Mouse (Mus musculus): ENCODE results near the gene Aplp2. TPM values are rescaled to one million over a fixed set of nuclear protein-coding genes. Genes with fewer than 3 reads are reported as not detected.

The Aplp2 gene
- polyA plus RNA-seq, 1 experiment from 2014 or later = 385 TPM

GRCm38 (mm10) chr9:31252182-31252799, 40.7 kb upstream of the Aplp2 start:
- H3K36me3 ChIP-seq (ENCODE audit: control insufficient read depth, insufficient read depth, low read length) = no peaks in the 10 kb centered on the region
- ATAC-seq (ENCODE audit: insufficient number of reproducible peaks, insufficient read depth, low FRiP score, low read depth) = no peak

GRCm38 (mm10) chr9:31247447-31248220, 36.0 kb upstream of the Aplp2 start:
- no peak for ATAC-seq (ENCODE audit: insufficient number of reproducible peaks, insufficient read depth, low FRiP score, low read depth)
- WGBS = 82% methylated on average over 8 of the region's 8 CpGs
- no peak overlapping the region for H3K4me2 ChIP-seq (ENCODE audit: low read length)
- no peaks in the 10 kb centered on the region for H3K9me3 ChIP-seq (ENCODE audit: control insufficient read depth, low read length)
- H3K4me1 ChIP-seq (ENCODE audit: control insufficient read depth in 2 of 2, insufficient read depth in 2 of 2, low read length in 2 of 2) = peaks cover 0 to 2% of the 10 kb centered on the region in 2 experiments; a peak in 1 of 4 replicates
- H3K4me3 ChIP-seq (ENCODE audit: control insufficient read depth in 1 of 2, insufficient read depth in 1 of 2, low read depth in 1 of 2, low read length in 2 of 2) = no peak overlapping the region
- no peaks in the 10 kb centered on the region for H3K27me3 ChIP-seq (ENCODE audit: control insufficient read depth, insufficient read depth, low read length)
- no peak overlapping the region for H3K27ac ChIP-seq (replicated peaks in 1 of 2; ENCODE audit: control insufficient read depth in 1 of 2, insufficient read depth in 1 of 2, low read depth in 2 of 2, low read length in 2 of 2)
- no peak overlapping the region for H3K9ac ChIP-seq (ENCODE audit: low read length)
- no peaks in the 10 kb centered on the region for H3K36me3 ChIP-seq (ENCODE audit: control insufficient read depth, insufficient read depth, low read length)

More at GRCm38 (mm10) chr9:31252182-31252799, 40.7 kb upstream of the Aplp2 start:
- WGBS = 66% methylated on average over 10 of the region's 10 CpGs
- Histone ChIP-seq H3K4me2 (ENCODE audit: low read length) (no peak overlapping the region), H3K9ac (ENCODE audit: low read length) (no peak overlapping the region), H3K4me1 (ENCODE audit: control insufficient read depth in 2 of 2, insufficient read depth in 2 of 2, low read length in 2 of 2) (peaks cover 6 to 7% of the 10 kb centered on the region in 2 experiments; a peak in 2 of 4 replicates), H3K9me3 (ENCODE audit: control insufficient read depth, low read length) (no peaks in the 10 kb centered on the region), H3K27ac (replicated peaks in 1 of 2; ENCODE audit: control insufficient read depth in 1 of 2, insufficient read depth in 1 of 2, low read depth in 2 of 2, low read length in 2 of 2) (peak overlapping the region in 1 of 2 experiments; percentile 7; a peak in 1 of 4 replicates), H3K27me3 (ENCODE audit: control insufficient read depth, insufficient read depth, low read length) (no peaks in the 10 kb centered on the region), H3K4me3 (ENCODE audit: control insufficient read depth in 1 of 2, insufficient read depth in 1 of 2, low read depth in 1 of 2, low read length in 2 of 2) (no peak overlapping the region)

GRCm38 (mm10) chr9:31246421-31246820, 34.8 kb upstream of the Aplp2 start:
- Histone ChIP-seq H3K4me3 (ENCODE audit: control insufficient read depth in 1 of 2, insufficient read depth in 1 of 2, low read depth in 1 of 2, low read length in 2 of 2) (no peak overlapping the region), H3K4me1 (ENCODE audit: control insufficient read depth in 2 of 2, insufficient read depth in 2 of 2, low read length in 2 of 2) (peaks cover 0 to 2% of the 10 kb centered on the region in 2 experiments; a peak in 1 of 4 replicates), H3K27me3 (ENCODE audit: control insufficient read depth, insufficient read depth, low read length) (no peaks in the 10 kb centered on the region), H3K27ac (replicated peaks in 1 of 2; ENCODE audit: control insufficient read depth in 1 of 2, insufficient read depth in 1 of 2, low read depth in 2 of 2, low read length in 2 of 2) (no peak overlapping the region), H3K36me3 (ENCODE audit: control insufficient read depth, insufficient read depth, low read length) (no peaks in the 10 kb centered on the region), H3K4me2 (ENCODE audit: low read length) (no peak overlapping the region), H3K9ac (ENCODE audit: low read length) (no peak overlapping the region), H3K9me3 (ENCODE audit: control insufficient read depth, low read length) (no peaks in the 10 kb centered on the region)
- no peak for ATAC-seq (ENCODE audit: insufficient number of reproducible peaks, insufficient read depth, low FRiP score, low read depth)
- 55% methylated on average over 6 of the region's 6 CpGs for WGBS

GRCm38 (mm10) chr9:31245006-31245405, 33.4 kb upstream of the Aplp2 start:
- Histone ChIP-seq H3K9me3 (ENCODE audit: control insufficient read depth, low read length) (no peaks in the 10 kb centered on the region), H3K27ac (replicated peaks in 1 of 2; ENCODE audit: control insufficient read depth in 1 of 2, insufficient read depth in 1 of 2, low read depth in 2 of 2, low read length in 2 of 2) (no peak overlapping the region), H3K4me2 (ENCODE audit: low read length) (no peak overlapping the region), H3K27me3 (ENCODE audit: control insufficient read depth, insufficient read depth, low read length) (no peaks in the 10 kb centered on the region), H3K36me3 (ENCODE audit: control insufficient read depth, insufficient read depth, low read length) (no peaks in the 10 kb centered on the region), H3K9ac (ENCODE audit: low read length) (no peak overlapping the region), H3K4me1 (ENCODE audit: control insufficient read depth in 2 of 2, insufficient read depth in 2 of 2, low read length in 2 of 2) (peaks cover 0 to 4% of the 10 kb centered on the region in 2 experiments; a peak in 3 of 4 replicates), H3K4me3 (ENCODE audit: control insufficient read depth in 1 of 2, insufficient read depth in 1 of 2, low read depth in 1 of 2, low read length in 2 of 2) (no peak overlapping the region)
- ATAC-seq (ENCODE audit: insufficient number of reproducible peaks, insufficient read depth, low FRiP score, low read depth) = no peak
- WGBS = 83% methylated on average over 6 of the region's 6 CpGs

GRCm38 (mm10) chr9:31243939-31244333, 32.3 kb upstream of the Aplp2 start:
- Histone ChIP-seq H3K4me2 (ENCODE audit: low read length) (no peak overlapping the region), H3K9ac (ENCODE audit: low read length) (no peak overlapping the region), H3K27ac (replicated peaks in 1 of 2; ENCODE audit: control insufficient read depth in 1 of 2, insufficient read depth in 1 of 2, low read depth in 2 of 2, low read length in 2 of 2) (no peak overlapping the region), H3K4me1 (ENCODE audit: control insufficient read depth in 2 of 2, insufficient read depth in 2 of 2, low read length in 2 of 2) (peaks cover 0 to 4% of the 10 kb centered on the region in 2 experiments; a peak in 3 of 4 replicates), H3K4me3 (ENCODE audit: control insufficient read depth in 1 of 2, insufficient read depth in 1 of 2, low read depth in 1 of 2, low read length in 2 of 2) (no peak overlapping the region), H3K36me3 (ENCODE audit: control insufficient read depth, insufficient read depth, low read length) (no peaks in the 10 kb centered on the region), H3K9me3 (ENCODE audit: control insufficient read depth, low read length) (no peaks in the 10 kb centered on the region), H3K27me3 (ENCODE audit: control insufficient read depth, insufficient read depth, low read length) (no peaks in the 10 kb centered on the region)
- no peak for ATAC-seq (ENCODE audit: insufficient number of reproducible peaks, insufficient read depth, low FRiP score, low read depth)
- WGBS = 81% methylated on average over 5 of the region's 5 CpGs

GRCm38 (mm10) chr9:31243306-31243938, 31.8 kb upstream of the Aplp2 start:
- Histone ChIP-seq H3K9me3 (ENCODE audit: control insufficient read depth, low read length) (no peaks in the 10 kb centered on the region), H3K27me3 (ENCODE audit: control insufficient read depth, insufficient read depth, low read length) (no peaks in the 10 kb centered on the region), H3K36me3 (ENCODE audit: control insufficient read depth, insufficient read depth, low read length) (no peaks in the 10 kb centered on the region), H3K4me3 (ENCODE audit: control insufficient read depth in 1 of 2, insufficient read depth in 1 of 2, low read depth in 1 of 2, low read length in 2 of 2) (no peak overlapping the region), H3K9ac (ENCODE audit: low read length) (no peak overlapping the region), H3K27ac (replicated peaks in 1 of 2; ENCODE audit: control insufficient read depth in 1 of 2, insufficient read depth in 1 of 2, low read depth in 2 of 2, low read length in 2 of 2) (no peak overlapping the region), H3K4me2 (ENCODE audit: low read length) (no peak overlapping the region), H3K4me1 (ENCODE audit: control insufficient read depth in 2 of 2, insufficient read depth in 2 of 2, low read length in 2 of 2) (peaks cover 0 to 4% of the 10 kb centered on the region in 2 experiments; a peak in 3 of 4 replicates)
- 72% methylated on average over 18 of the region's 18 CpGs for WGBS
- no peak for ATAC-seq (ENCODE audit: insufficient number of reproducible peaks, insufficient read depth, low FRiP score, low read depth)

GRCm38 (mm10) chr9:31241208-31241699, 29.6 kb upstream of the Aplp2 start:
- no peak overlapping the region for H3K4me2 ChIP-seq (ENCODE audit: low read length)
- no peak overlapping the region for H3K9ac ChIP-seq (ENCODE audit: low read length)
- H3K36me3 ChIP-seq (ENCODE audit: control insufficient read depth, insufficient read depth, low read length) = no peaks in the 10 kb centered on the region
- 69% methylated on average over 7 of the region's 7 CpGs for WGBS
- H3K27me3 ChIP-seq (ENCODE audit: control insufficient read depth, insufficient read depth, low read length) = no peaks in the 10 kb centered on the region
- H3K9me3 ChIP-seq (ENCODE audit: control insufficient read depth, low read length) = no peaks in the 10 kb centered on the region
- H3K27ac ChIP-seq (replicated peaks in 1 of 2; ENCODE audit: control insufficient read depth in 1 of 2, insufficient read depth in 1 of 2, low read depth in 2 of 2, low read length in 2 of 2) = no peak overlapping the region
- ATAC-seq (ENCODE audit: insufficient number of reproducible peaks, insufficient read depth, low FRiP score, low read depth) = no peak
- H3K4me3 ChIP-seq (ENCODE audit: control insufficient read depth in 1 of 2, insufficient read depth in 1 of 2, low read depth in 1 of 2, low read length in 2 of 2) = no peak overlapping the region
- H3K4me1 ChIP-seq (ENCODE audit: control insufficient read depth in 2 of 2, insufficient read depth in 2 of 2, low read length in 2 of 2) = peaks cover 0 to 2% of the 10 kb centered on the region in 2 experiments; a peak in 2 of 4 replicates

Measured in heart, embryonic 14.5 days (tissue).